Mouse (Mus musculus) frontal cortex, adult (tissue): ENCODE results near the gene Kcne2.

Experiments used
- ATAC-seq: cut with Nextera tagmentation; 2 replicates; pipeline ENCODE4 v1.9.2; 2017; ENCODE audit warnings: mild to moderate bottlenecking, moderate library complexity, mixed read lengths; ENCODE audit not compliant: low TSS enrichment

The Kcne2 gene

GRCm38 (mm10) chr16:92292101-92292500 lies at the start of gene Kcne2:
Kcne2 (plus strand) TSS chr16:92292389.
- no peak for ATAC-seq

GRCm38 (mm10) chr16:92245909-92246308 lies 46.3 kb upstream of the Kcne2 start:
- ATAC-seq: no peak

GRCm38 (mm10) chr16:92246974-92247373 lies 45.2 kb upstream of the Kcne2 start:
- no peak for ATAC-seq

GRCm38 (mm10) chr16:92247700-92248099 lies 44.5 kb upstream of the Kcne2 start:
- no peak for ATAC-seq

- ATAC-seq: no peak
Observed at GRCm38 (mm10) chr16:92249681-92250080, 42.5 kb upstream of the Kcne2 start.

- ATAC-seq: no peak
Observed at GRCm38 (mm10) chr16:92250452-92250851, 41.7 kb upstream of the Kcne2 start.

- no peak for ATAC-seq
Observed at GRCm38 (mm10) chr16:92254316-92254715, 37.9 kb upstream of the Kcne2 start.

- ATAC-seq: no peak
Observed at GRCm38 (mm10) chr16:92267861-92268260, 24.3 kb upstream of the Kcne2 start.

- ATAC-seq: no peak
Observed at GRCm38 (mm10) chr16:92274516-92274915, 17.7 kb upstream of the Kcne2 start.

GRCm38 (mm10) chr16:92275526-92275925 lies 16.7 kb upstream of the Kcne2 start:
- ATAC-seq: no peak

- no peak for ATAC-seq
Observed at GRCm38 (mm10) chr16:92282671-92283070, 9.5 kb upstream of the Kcne2 start.

- ATAC-seq: no peak
Observed at GRCm38 (mm10) chr16:92285068-92285467, 7.1 kb upstream of the Kcne2 start.

- ATAC-seq: peak; percentile 52; the same call in 1 of the 2 replicates
Observed at GRCm38 (mm10) chr16:92286609-92287008, 5.6 kb upstream of the Kcne2 start.

GRCm38 (mm10) chr16:92288778-92289177 lies 3.4 kb upstream of the Kcne2 start:
- 0 out of 2 replicates have a peak, but pooled peaks have one; percentile 48 for ATAC-seq

GRCm38 (mm10) chr16:92290045-92290444 lies 2.1 kb upstream of the Kcne2 start:
- no peak for ATAC-seq

- no peak for ATAC-seq
Observed at GRCm38 (mm10) chr16:92294267-92294970, 2.2 kb downstream of the Kcne2 start.

- no peak for ATAC-seq
Observed at GRCm38 (mm10) chr16:92295328-92295727, 3.1 kb downstream of the Kcne2 start.

- ATAC-seq: peak; percentile 96
Observed at GRCm38 (mm10) chr16:92300649-92301411, 8.6 kb downstream of the Kcne2 start, which contains the start of gene Smim11. Smim11 (plus strand) TSS chr16:92301286.

- ATAC-seq: peak; percentile 64
Observed at GRCm38 (mm10) chr16:92301412-92301806, 9.2 kb downstream of the Kcne2 start.

GRCm38 (mm10) chr16:92301989-92302388 lies 9.8 kb downstream of the Kcne2 start:
- peak; percentile 33; the same call in 1 of the 2 replicates for ATAC-seq

GRCm38 (mm10) chr16:92302506-92302905 lies 10.3 kb downstream of the Kcne2 start:
- no peak for ATAC-seq

GRCm38 (mm10) chr16:92305519-92305918 lies 13.3 kb downstream of the Kcne2 start:
- ATAC-seq: no peak

- no peak for ATAC-seq
Observed at GRCm38 (mm10) chr16:92307947-92308346, 15.8 kb downstream of the Kcne2 start.
